Mouse (Mus musculus) forebrain, postnatal 0 days (tissue): ENCODE measurements at regions not wholly inside any gene's neighbourhood (a gene's known extent, or its start where the extent isn't known, plus 50 kb on each side); places are given as distances from the start of the nearest gene placed in this dataset.
"Not testable (repeated sequence)": the region's sequence is repeated elsewhere in the genome, so short reads cannot be mapped to it uniquely, and the experiment has no call there.

Source experiments
- ATAC-seq: fragments of 200-750 bp; cut with Nextera tagmentation; 2 replicates; pipeline ENCODE4 v1.8.0; 2017; ENCODE audit warnings: mild to moderate bottlenecking, moderate library complexity
- DNase-seq: peaks from one replicate; pipeline ENCODE4 v3.0.0-alpha.2; 2015
- H3K27ac ChIP-seq: fragments of 300-500 bp; sonication (generic); 2 replicates; pipeline ENCODE4 v1.5.1; 2014; ENCODE audit warnings: low read depth, mild to moderate bottlenecking, antibody characterized with exemption, low read length, moderate library complexity, mixed read lengths
- H3K27me3 ChIP-seq: fragments of 300-500 bp; sonication (generic); 2 replicates; pipeline ENCODE4 v1.6.1; 2014; ENCODE audit warnings: mild to moderate bottlenecking, low read length, mixed read lengths; ENCODE audit not compliant: insufficient read depth
- H3K36me3 ChIP-seq: fragments of 300-500 bp; sonication (generic); 2 replicates; pipeline ENCODE4 v1.6.1; 2014; ENCODE audit warnings: mild to moderate bottlenecking, moderate library complexity; ENCODE audit not compliant: insufficient read depth
- H3K4me1 ChIP-seq: fragments of 300-500 bp; sonication (generic); 2 replicates; pipeline ENCODE4 v1.6.1; 2014; ENCODE audit warnings: antibody characterized with exemption; ENCODE audit not compliant: insufficient read depth
- H3K4me2 ChIP-seq: fragments of 300-500 bp; sonication (generic); 2 replicates; pipeline ENCODE4 v1.6.1; 2014; ENCODE audit warnings: low read depth, mild to moderate bottlenecking, moderate library complexity
- H3K4me3 ChIP-seq: fragments of 300-500 bp; sonication (generic); 2 replicates; pipeline ENCODE4 v1.5.1; 2014; ENCODE audit warnings: low read depth, low read length, mixed read lengths
- H3K9ac ChIP-seq: fragments of 300-500 bp; sonication (generic); 2 replicates; pipeline ENCODE4 v1.6.1; 2014; ENCODE audit warnings: mild to moderate bottlenecking
- H3K9me3 ChIP-seq: fragments of 300-500 bp; sonication (generic); 2 replicates; pipeline ENCODE4 v1.6.1; 2016; ENCODE audit warnings: low read length
- CTCF ChIP-seq: sonication (generic); IDR thresholded peaks from 2 replicates; pipeline ENCODE4 v1.5.1; 2016; ENCODE audit warnings: antibody characterized with exemption, control low read depth, low read depth
- WGBS: fragments of 180-500 bp; shearing (Covaris S2); extraction: QIAGEN DNeasy Blood & Tissue Kit; methylation state at CpG from one replicate; pipeline ENCODE4 v1.1.7; 2014; 5-methylcytosine and 5-hydroxymethylcytosine counted together

- H3K4me3 ChIP-seq: no peak overlapping the region
- 0 out of 2 replicates have a peak overlapping the region, but pooled peaks have one; percentile 5 for H3K27ac ChIP-seq
- DNase-seq: peak; percentile 45
- no peaks in the 10 kb centered on the region for H3K4me1 ChIP-seq
- WGBS: 54% methylated on average over 9 of the region's 9 CpGs
- H3K4me2 ChIP-seq: no peak overlapping the region
- no peaks in the 10 kb centered on the region for H3K36me3 ChIP-seq
- H3K27me3 ChIP-seq: no peaks in the 10 kb centered on the region
- no peaks in the 10 kb centered on the region for H3K9me3 ChIP-seq
- TF ChIP-seq CTCF: peak; percentile 7; the same call in 1 of the 2 replicates
- peak; percentile 70 for ATAC-seq
- H3K9ac ChIP-seq: no peak overlapping the region
Observed at GRCm38 (mm10) chr7:64021241-64022108, 82.8 kb upstream of the Klf13 start.

GRCm38 (mm10) chr7:64018107-64018506, 79.4 kb upstream of the Klf13 start:
- 67% methylated on average over 3 of the region's 3 CpGs for WGBS
- no peak overlapping the region for H3K4me3 ChIP-seq
- H3K36me3 ChIP-seq: no peaks in the 10 kb centered on the region
- H3K4me1 ChIP-seq: no peaks in the 10 kb centered on the region
- no peak for TF ChIP-seq CTCF
- no peaks in the 10 kb centered on the region for H3K27me3 ChIP-seq
- no peak overlapping the region for H3K9ac ChIP-seq
- no peak for ATAC-seq
- H3K9me3 ChIP-seq: no peaks in the 10 kb centered on the region
- H3K4me2 ChIP-seq: no peak overlapping the region
- no peak overlapping the region for H3K27ac ChIP-seq
- DNase-seq: no peak

- no peak for ATAC-seq
Observed at GRCm38 (mm10) chr7:64016874-64017273, 78.2 kb upstream of the Klf13 start.

GRCm38 (mm10) chr7:64015136-64015535, 76.4 kb upstream of the Klf13 start:
- not testable (repeated sequence) for H3K9ac ChIP-seq, H3K27ac ChIP-seq, DNase-seq, H3K9me3 ChIP-seq, H3K27me3 ChIP-seq, H3K36me3 ChIP-seq, ATAC-seq, H3K4me1 ChIP-seq, H3K4me2 ChIP-seq, H3K4me3 ChIP-seq
- WGBS: 89% methylated on average over 2 of the region's 2 CpGs
- TF ChIP-seq CTCF: peak; percentile 20; the same call in 1 of the 2 replicates

More at GRCm38 (mm10) chr7:64016874-64017273, 78.2 kb upstream of the Klf13 start:
- DNase-seq: no peak
- Histone ChIP-seq H3K36me3 (no peaks in the 10 kb centered on the region), H3K4me2 (no peak overlapping the region), H3K4me3 (no peak overlapping the region), H3K9me3 (no peaks in the 10 kb centered on the region), H3K4me1 (no peaks in the 10 kb centered on the region), H3K27ac (no peak overlapping the region), H3K27me3 (no peaks in the 10 kb centered on the region), H3K9ac (no peak overlapping the region)
- TF ChIP-seq CTCF: no peak
- WGBS: 73% methylated on average over 3 of the region's 3 CpGs

GRCm38 (mm10) chr7:64014227-64014626, 75.5 kb upstream of the Klf13 start:
- TF ChIP-seq CTCF: no peak
- no peak overlapping the region for H3K4me2 ChIP-seq
- H3K27ac ChIP-seq: no peak overlapping the region
- no peaks in the 10 kb centered on the region for H3K9me3 ChIP-seq
- no peaks in the 10 kb centered on the region for H3K36me3 ChIP-seq
- H3K27me3 ChIP-seq: no peaks in the 10 kb centered on the region
- DNase-seq: no peak
- ATAC-seq: no peak
- 92% methylated on average over 7 of the region's 7 CpGs for WGBS
- no peak overlapping the region for H3K9ac ChIP-seq
- no peaks in the 10 kb centered on the region for H3K4me1 ChIP-seq
- no peak overlapping the region for H3K4me3 ChIP-seq

GRCm38 (mm10) chr7:64013023-64013547, 74.4 kb upstream of the Klf13 start:
- DNase-seq (no peak), ATAC-seq (no peak)
- H3K9ac ChIP-seq: no peak overlapping the region
- H3K4me2 ChIP-seq: no peak overlapping the region
- TF ChIP-seq CTCF: no peak
- no peaks in the 10 kb centered on the region for H3K4me1 ChIP-seq
- WGBS: 80% methylated on average over 5 of the region's 5 CpGs
- H3K27ac ChIP-seq: no peak overlapping the region
- no peaks in the 10 kb centered on the region for H3K36me3 ChIP-seq
- H3K27me3 ChIP-seq: no peaks in the 10 kb centered on the region
- no peaks in the 10 kb centered on the region for H3K9me3 ChIP-seq
- no peak overlapping the region for H3K4me3 ChIP-seq

GRCm38 (mm10) chr7:64012268-64012601, 73.5 kb upstream of the Klf13 start:
- Histone ChIP-seq H3K27ac (no peak overlapping the region), H3K36me3 (no peaks in the 10 kb centered on the region), H3K9me3 (no peaks in the 10 kb centered on the region), H3K4me1 (no peaks in the 10 kb centered on the region), H3K27me3 (no peaks in the 10 kb centered on the region), H3K4me3 (no peak overlapping the region), H3K9ac (no peak overlapping the region), H3K4me2 (no peak overlapping the region)
- 91% methylated on average over 8 of the region's 8 CpGs for WGBS
- no peak for TF ChIP-seq CTCF
- ATAC-seq (no peak), DNase-seq (no peak)
